Mouse (Mus musculus) testis, adult 2 months (tissue): ENCODE measurements around the gene Zfp174. TPM values are rescaled to one million over a fixed set of nuclear protein-coding genes. Genes with fewer than 3 reads are reported as not detected.

Source experiments
- H3K27ac ChIP-seq: fragments of 200-500 bp; 2 replicates; pipeline ENCODE4 v1.5.1; 2012; ENCODE audit warnings: low read depth, low read length; ENCODE audit not compliant: control insufficient read depth, insufficient read depth
- H3K27me3 ChIP-seq: fragments of 200-500 bp; 2 replicates; pipeline ENCODE4 v1.6.1; 2012; ENCODE audit warnings: mild to moderate bottlenecking, low read length, moderate library complexity; ENCODE audit not compliant: control insufficient read depth, insufficient read depth
- H3K36me3 ChIP-seq: fragments of 200-500 bp; 2 replicates; pipeline ENCODE4 v1.6.1; 2012; ENCODE audit warnings: mild to moderate bottlenecking, low read length; ENCODE audit not compliant: control insufficient read depth, insufficient read depth
- H3K4me1 ChIP-seq: fragments of 200-500 bp; 2 replicates; pipeline ENCODE4 v1.6.1; 2012; ENCODE audit warnings: low read length; ENCODE audit not compliant: control insufficient read depth, insufficient read depth
- H3K4me3 ChIP-seq: fragments of 200-500 bp; 2 replicates; pipeline ENCODE4 v1.5.1; 2012; ENCODE audit warnings: low read depth, mild to moderate bottlenecking, low read length, moderate library complexity, mixed read lengths; ENCODE audit not compliant: control insufficient read depth
- CTCF ChIP-seq: fragments of 200-500 bp; IDR thresholded peaks from 2 replicates; pipeline ENCODE4 v1.5.1; 2012; ENCODE audit warnings: low read depth, mild to moderate bottlenecking, inconsistent platforms, low read length, moderate library complexity; ENCODE audit not compliant: control insufficient read depth, insufficient read depth, insufficient replicate concordance
- POLR2A ChIP-seq: fragments of 200-500 bp; IDR thresholded peaks from 2 replicates; pipeline ENCODE4 v1.6.1; 2012; ENCODE audit warnings: low read depth, mild to moderate bottlenecking, inconsistent platforms, low read length, moderate library complexity; ENCODE audit not compliant: control insufficient read depth
- polyA plus RNA-seq: library from polyadenylated mRNA; depleted of rRNA; stranded (reverse); fragments of >200 nt; gene quantifications from 2 replicates; pipeline ENCODE4 v1.2.3, GENCODE M21; 2012; rRNA removed

Zfp174 gene
- polyA plus RNA-seq, 1 experiment, result 1.5 TPM

GRCm38 (mm10) chr16:3896553-3896952 lies 49.5 kb downstream of the Zfp174 start:
- H3K4me3 ChIP-seq, result no peak overlapping the region
- TF ChIP-seq POLR2A, result no peak
- TF ChIP-seq CTCF, result no peak
- H3K36me3 ChIP-seq, result peaks cover 1% of the 10 kb centered on the region; the same call in 1 of the 2 replicates
- H3K27me3 ChIP-seq, result no peaks in the 10 kb centered on the region
- H3K27ac ChIP-seq, result no peak overlapping the region
- peaks cover 3% of the 10 kb centered on the region; the same call in 1 of the 2 replicates for H3K4me1 ChIP-seq

- TF ChIP-seq CTCF (no peak), POLR2A (peak; percentile 77; the same call in 1 of the 2 replicates)
- Histone ChIP-seq H3K27me3 (no peaks in the 10 kb centered on the region), H3K36me3 (no peaks in the 10 kb centered on the region), H3K27ac (peak overlapping the region; percentile 90), H3K4me3 (peak overlapping the region; percentile 87), H3K4me1 (no peaks in the 10 kb centered on the region)
These were observed 60.4 kb downstream of the Zfp174 start for GRCm38 (mm10) chr16:3907471-3907870.

Other genes with a start within 250 kb of the Zfp174 start
- gene Mefv, start 129.2 kb upstream of the Zfp174 start, polyA plus RNA-seq, result 0.04 TPM in 1 of 2 replicates, not detected in the other
- gene Zfp263, start 103.2 kb upstream of the Zfp174 start, polyA plus RNA-seq, result 11.1 and 11.7 TPM in 2 replicates
- not detected in 2 replicates for gene Olfr15, start 16.4 kb upstream of the Zfp174 start, polyA plus RNA-seq
- gene Naa60, start 25.1 kb downstream of the Zfp174 start, polyA plus RNA-seq, result 127 and 130 TPM in 2 replicates
- gene Zfp597, start 37.3 kb downstream of the Zfp174 start, polyA plus RNA-seq, result 11.2 and 14.3 TPM in 2 replicates
- gene Gm20695, start 37.4 kb downstream of the Zfp174 start, polyA plus RNA-seq, result 0.12 TPM in 1 of 2 replicates, not detected in the other
- 364 and 366 TPM in 2 replicates for gene 1700037C18Rik, start 61.4 kb downstream of the Zfp174 start, polyA plus RNA-seq
- gene Cluap1, start 61.5 kb downstream of the Zfp174 start, polyA plus RNA-seq, result 26.2 and 29.4 TPM in 2 replicates
- 0.64 and 0.80 TPM in 2 replicates for gene Nlrc3, start 129.4 kb downstream of the Zfp174 start, polyA plus RNA-seq
- gene Slx4, start 156.5 kb downstream of the Zfp174 start, polyA plus RNA-seq, result 175 and 188 TPM in 2 replicates
- 0.14 and 0.17 TPM in 2 replicates for gene Dnase1, start 189.7 kb downstream of the Zfp174 start, polyA plus RNA-seq
- 70.0 and 72.4 TPM in 2 replicates for gene Trap1, start 230.6 kb downstream of the Zfp174 start, polyA plus RNA-seq